Mouse (Mus musculus) heart, postnatal 0 days (tissue): Measurements from ENCODE around the gene Lipf. TPM values are rescaled to one million over a fixed set of nuclear protein-coding genes. Genes with fewer than 3 reads are reported as not detected.

Source experiments
- ATAC-seq: fragments of 200-750 bp; cut with Nextera tagmentation; 2 replicates; pipeline ENCODE4 v1.8.0; 2017; ENCODE audit warnings: low read depth, moderate number of reproducible peaks, moderate library complexity; ENCODE audit not compliant: insufficient read depth
- DNase-seq: peaks from one replicate; pipeline ENCODE4 v3.0.0-alpha.2; 2016; ENCODE audit warnings: low spot score
- H3K27ac ChIP-seq: fragments of 300-500 bp; sonication (generic); 2 replicates; pipeline ENCODE4 v1.5.1; 2014; ENCODE audit warnings: low read depth, mild to moderate bottlenecking
- H3K27me3 ChIP-seq: fragments of 300-500 bp; sonication (generic); 2 replicates; pipeline ENCODE4 v1.6.1; 2014; ENCODE audit warnings: low read length, mixed read lengths; ENCODE audit not compliant: control insufficient read depth, insufficient read depth
- H3K36me3 ChIP-seq: fragments of 300-500 bp; sonication (generic); replicated peaks from 2 replicates; pipeline ENCODE4 v1.6.1; 2014; ENCODE audit warnings: low read length, mixed read lengths; ENCODE audit not compliant: control insufficient read depth, insufficient read depth
- H3K4me1 ChIP-seq: fragments of 300-500 bp; sonication (generic); 2 replicates; pipeline ENCODE4 v1.6.1; 2014; ENCODE audit warnings: antibody characterized with exemption; ENCODE audit not compliant: control insufficient read depth, insufficient read depth
- H3K4me2 ChIP-seq: fragments of 300-500 bp; sonication (generic); 2 replicates; pipeline ENCODE4 v1.6.1; 2014; ENCODE audit warnings: low read depth, mild to moderate bottlenecking, low read length, moderate library complexity
- H3K4me3 ChIP-seq: fragments of 300-500 bp; sonication (generic); 2 replicates; pipeline ENCODE4 v1.5.1; 2014; ENCODE audit warnings: low read depth, low read length
- H3K9ac ChIP-seq: fragments of 300-500 bp; sonication (generic); replicated peaks from 2 replicates; pipeline ENCODE4 v1.6.1; 2014; ENCODE audit warnings: low read depth, low read length, mixed read lengths
- H3K9me3 ChIP-seq: fragments of 300-500 bp; sonication (generic); replicated peaks from 2 replicates; pipeline ENCODE4 v1.6.1; 2016; ENCODE audit warnings: low read length; ENCODE audit not compliant: control insufficient read depth
- CTCF ChIP-seq: IDR thresholded peaks from 2 replicates; pipeline ENCODE4 v1.5.1; 2016; ENCODE audit warnings: antibody characterized with exemption, control low read depth, low read depth
- EP300 ChIP-seq: IDR thresholded peaks from 2 replicates; pipeline ENCODE4 v1.6.1; 2016; ENCODE audit warnings: antibody characterized with exemption, low read depth
- WGBS: fragments of 180-500 bp; shearing (Covaris S2); extraction: QIAGEN DNeasy Blood & Tissue Kit; methylation state at CpG from one replicate; pipeline ENCODE4 v1.1.7; 2014; 5-methylcytosine and 5-hydroxymethylcytosine counted together
- polyA plus RNA-seq: library from polyadenylated mRNA; unstranded; fragments of >200 nt; fragmentation: Nextera tagmentation; extraction: Ambion mirVana; gene quantifications from 2 replicates; pipeline ENCODE4 v1.2.1, GENCODE M21; 2015
- total RNA-seq: library from RNA; depleted of rRNA; stranded (reverse); fragments of >200 nt; gene quantifications from 2 replicates; pipeline ENCODE4 v1.2.3, GENCODE M21; 2014; ENCODE audit warnings: low replicate concordance; rRNA removed

Gene Lipf
- total RNA-seq: not detected in 2 replicates
- polyA plus RNA-seq: not detected in 2 replicates

GRCm38 (mm10) chr19:33960887-33961286 is at the start of gene Lipf:
Gene Lipf, plus strand, starts transcription at chr19:33961187.
- H3K27ac ChIP-seq: no peak within 1 kb of the TSS
- H3K9me3 ChIP-seq: no peaks in the 10 kb centered on the region
- TF ChIP-seq CTCF (no peak), EP300 (no peak)
- H3K4me2 ChIP-seq: no peak within 1 kb of the TSS
- no peak within 1 kb of the TSS for H3K4me3 ChIP-seq
- no peak for DNase-seq
- no peaks in the 10 kb centered on the region for H3K4me1 ChIP-seq
- ATAC-seq: no peak
- H3K27me3 ChIP-seq: no peaks in the 10 kb centered on the region
- H3K36me3 ChIP-seq: no peaks in the 10 kb centered on the region
- no peak within 1 kb of the TSS for H3K9ac ChIP-seq

GRCm38 (mm10) chr19:33924099-33924498 is 36.9 kb upstream of the Lipf start:
- H3K27ac ChIP-seq: no peak overlapping the region
- no peak overlapping the region for H3K4me2 ChIP-seq
- no peaks in the 10 kb centered on the region for H3K4me1 ChIP-seq
- no peaks in the 10 kb centered on the region for H3K9me3 ChIP-seq
- no peak overlapping the region for H3K4me3 ChIP-seq
- H3K9ac ChIP-seq: no peak overlapping the region
- TF ChIP-seq EP300 (no peak), CTCF (no peak)
- ATAC-seq (no peak), DNase-seq (no peak)
- H3K27me3 ChIP-seq: no peaks in the 10 kb centered on the region
- no peaks in the 10 kb centered on the region for H3K36me3 ChIP-seq

GRCm38 (mm10) chr19:33979007-33979406 is 18.0 kb downstream of the Lipf start:
- peak; percentile 7 for DNase-seq

GRCm38 (mm10) chr19:33983043-33983442 is 22.1 kb downstream of the Lipf start:
- no peaks in the 10 kb centered on the region for H3K4me1 ChIP-seq
- no peak overlapping the region for H3K4me2 ChIP-seq
- DNase-seq (no peak), ATAC-seq (no peak)
- H3K9me3 ChIP-seq: no peaks in the 10 kb centered on the region
- TF ChIP-seq CTCF (no peak), EP300 (no peak)
- H3K9ac ChIP-seq: no peak overlapping the region
- H3K36me3 ChIP-seq: no peaks in the 10 kb centered on the region
- H3K27ac ChIP-seq: no peak overlapping the region
- no peak overlapping the region for H3K4me3 ChIP-seq
- H3K27me3 ChIP-seq: no peaks in the 10 kb centered on the region
- WGBS: 69% methylated on average over 3 of the region's 3 CpGs

More at GRCm38 (mm10) chr19:33979007-33979406, 18.0 kb downstream of the Lipf start:
- peak; percentile 54 for TF ChIP-seq CTCF
- no peak for TF ChIP-seq EP300
- Histone ChIP-seq H3K4me3 (no peak overlapping the region), H3K4me1 (no peaks in the 10 kb centered on the region), H3K27ac (no peak overlapping the region), H3K36me3 (no peaks in the 10 kb centered on the region), H3K4me2 (no peak overlapping the region), H3K9ac (no peak overlapping the region), H3K27me3 (no peaks in the 10 kb centered on the region), H3K9me3 (no peaks in the 10 kb centered on the region)
- WGBS: 37% methylated on average over 3 of the region's 3 CpGs
- ATAC-seq: no peak

GRCm38 (mm10) chr19:34008002-34008401 is 47.0 kb downstream of the Lipf start, which contains the start of gene Lipk:
Gene Lipk, plus strand, starts transcription at chr19:34008290.
- TF ChIP-seq CTCF (no peak), EP300 (no peak)
- no peak for ATAC-seq
- H3K36me3 ChIP-seq: no peaks in the 10 kb centered on the region

More at GRCm38 (mm10) chr19:34008002-34008401, 47.0 kb downstream of the Lipf start, which contains the start of gene Lipk:
- Histone ChIP-seq H3K27ac (no peak within 1 kb of the TSS), H3K4me2 (no peak within 1 kb of the TSS), H3K9me3 (no peaks in the 10 kb centered on the region), H3K27me3 (no peaks in the 10 kb centered on the region), H3K9ac (no peak within 1 kb of the TSS), H3K4me1 (no peaks in the 10 kb centered on the region), H3K4me3 (no peak within 1 kb of the TSS)
- DNase-seq: no peak
- WGBS: 73% methylated on average over 6 of the region's 6 CpGs
